Mouse (Mus musculus) ovary, postnatal 14 days (tissue): ENCODE data around the gene Ypel5.

Experiments
- DNase-seq: peaks from one replicate; pipeline ENCODE4 v3.0.0; 2022; ENCODE audit warnings: low spot score

Ypel5 gene

DNA sequence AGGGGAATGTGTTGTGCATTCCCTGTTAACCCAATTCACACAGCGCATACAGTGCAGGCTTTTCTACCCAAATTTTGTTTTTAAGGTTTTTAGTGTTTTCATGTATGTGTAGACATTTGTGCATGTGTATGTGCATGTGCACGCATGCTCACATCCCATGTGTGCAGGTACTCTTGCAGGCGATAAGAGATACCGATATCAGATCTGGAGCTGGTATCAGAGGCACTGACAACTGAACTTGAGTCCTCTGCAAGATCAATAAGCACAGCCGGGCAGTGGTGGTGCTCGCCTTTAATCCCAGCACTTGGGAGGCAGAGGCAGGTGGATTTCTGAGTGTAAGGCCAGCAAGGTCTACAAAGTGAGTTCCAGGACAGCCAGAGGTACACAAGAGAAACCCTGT lies 8.1 kb downstream of the Ypel5 start:
- no peak for DNase-seq

DNA sequence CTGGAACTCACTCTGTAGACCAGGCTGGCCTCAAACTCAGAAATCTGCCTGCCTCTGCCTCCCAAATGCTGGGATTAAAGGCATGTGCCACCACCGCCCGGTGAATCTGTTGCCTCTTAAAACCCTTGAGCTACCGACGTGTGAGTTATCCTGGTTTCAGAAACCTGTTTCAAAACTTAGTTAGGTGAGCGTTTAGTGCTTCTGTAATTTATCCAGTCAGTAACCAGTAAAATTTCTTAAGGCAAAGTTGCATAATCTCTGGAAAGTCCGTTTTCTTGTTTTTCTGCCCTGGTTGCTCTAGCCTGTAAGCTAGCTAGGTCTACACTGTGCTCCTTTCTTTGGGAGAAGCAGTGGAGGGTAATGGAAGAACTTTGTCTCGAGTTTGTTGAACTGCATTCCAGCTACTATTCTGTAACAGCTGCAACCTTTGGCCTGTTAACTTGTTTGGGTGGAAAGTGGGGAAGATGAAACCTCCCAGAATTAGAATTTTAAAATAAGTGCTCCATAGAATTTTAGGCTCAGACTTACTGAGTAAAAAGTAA lies 8.8 kb downstream of the Ypel5 start:
- DNase-seq, result no peak

DNA sequence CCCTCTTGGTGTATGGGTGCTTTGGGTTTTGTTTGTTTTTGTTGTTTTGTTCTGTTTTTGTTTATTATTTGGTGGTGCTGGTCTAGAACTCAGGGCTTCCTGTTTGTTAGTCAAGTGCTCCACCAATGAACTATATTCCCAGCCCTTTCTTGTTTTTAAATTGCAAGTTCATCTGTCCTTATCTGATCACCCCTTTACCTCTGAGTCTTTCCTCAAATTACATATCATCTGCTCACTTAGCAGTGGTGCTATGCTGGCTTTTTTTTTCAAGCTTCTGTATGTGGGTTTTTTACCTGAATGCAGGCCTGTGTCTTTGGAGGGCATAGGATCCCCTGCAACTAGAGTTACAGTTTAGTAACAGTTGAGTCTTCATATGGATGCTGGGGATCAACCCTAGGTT lies 9.3 kb downstream of the Ypel5 start:
- DNase-seq, result no peak

DNA sequence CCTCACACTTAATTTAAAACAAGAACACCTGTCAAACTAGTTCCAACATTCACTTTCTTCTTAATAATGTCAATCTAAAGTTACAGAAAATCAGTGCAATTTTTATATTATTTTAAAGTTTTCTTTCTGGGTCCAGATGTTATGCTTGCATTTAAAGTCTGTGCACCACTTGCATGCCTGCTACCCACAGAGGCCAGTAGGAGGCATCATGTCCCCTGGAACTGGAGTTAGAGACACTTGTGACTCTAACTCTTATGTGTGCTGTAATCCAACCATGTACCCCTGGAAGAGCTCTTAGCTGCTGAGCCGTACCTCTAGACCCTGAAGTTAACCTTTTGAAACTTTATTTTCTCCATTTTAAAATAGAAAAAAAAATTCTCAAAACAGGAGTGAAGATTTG lies 19.0 kb downstream of the Ypel5 start:
- DNase-seq, result no peak

DNA sequence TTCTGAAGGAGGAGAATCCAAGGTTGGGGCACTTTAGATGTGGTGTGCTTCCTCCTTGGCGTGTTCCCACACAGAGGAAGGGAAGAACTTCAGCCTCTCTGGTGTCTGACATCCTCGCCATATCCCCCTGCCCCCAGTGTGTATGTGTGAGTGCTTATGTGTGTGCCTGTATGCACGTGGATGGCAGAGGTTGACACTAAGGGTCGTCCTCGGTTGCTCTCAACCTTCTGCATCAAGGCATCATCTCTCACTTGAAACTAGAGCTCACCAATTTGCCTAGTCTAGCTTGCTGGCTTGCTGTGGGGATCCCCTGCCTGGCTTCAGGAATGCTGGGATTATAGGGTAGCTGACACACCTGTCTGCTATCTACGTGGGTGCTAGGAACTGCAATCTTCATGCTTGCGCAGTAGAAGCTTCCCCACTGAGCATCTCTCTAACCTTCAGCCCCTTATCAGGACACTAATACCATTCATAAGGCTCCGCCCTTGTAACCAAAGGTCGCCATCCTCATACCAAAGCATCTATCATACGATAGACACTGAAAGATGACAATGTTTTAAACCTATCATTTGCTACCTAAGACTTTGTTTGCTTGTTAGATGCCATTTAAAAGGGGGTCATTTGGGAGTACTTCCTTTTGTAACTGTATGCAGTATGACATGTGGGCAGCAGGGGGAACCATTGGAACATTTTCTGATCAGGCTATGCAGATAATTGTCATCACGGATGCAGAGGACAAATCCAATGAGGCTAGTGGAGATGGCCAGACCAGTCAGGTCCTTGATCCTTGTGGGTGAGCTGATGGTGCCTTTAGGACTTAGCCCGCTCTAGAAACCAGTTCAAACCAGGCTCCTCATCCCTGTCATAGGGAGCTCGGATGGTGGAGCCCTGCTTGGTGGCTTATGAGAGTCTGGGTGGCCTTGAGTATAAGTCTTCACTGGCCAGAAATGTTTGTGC lies 21.7 kb downstream of the Ypel5 start:
- peak; percentile 55 for DNase-seq

DNA sequence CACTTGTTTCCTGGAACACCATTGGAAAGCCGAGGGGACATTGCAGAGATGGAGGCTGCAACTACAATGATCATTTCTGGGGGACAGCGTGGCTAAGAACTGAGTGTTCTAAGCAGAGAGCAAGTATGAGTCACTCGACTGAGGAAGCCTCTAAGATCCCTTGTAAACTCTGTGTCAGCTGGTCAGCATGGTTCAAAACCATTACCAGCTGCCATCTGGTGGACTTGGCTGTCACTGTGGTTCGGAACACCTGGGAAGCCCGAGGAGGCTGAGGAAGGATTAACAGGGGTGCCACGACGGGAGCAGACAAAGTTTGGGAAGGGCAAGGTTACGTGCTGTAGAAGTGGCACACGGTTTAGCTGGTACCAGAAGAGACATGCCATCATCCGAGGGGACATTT lies 27.0 kb downstream of the Ypel5 start:
- DNase-seq, result no peak

DNA sequence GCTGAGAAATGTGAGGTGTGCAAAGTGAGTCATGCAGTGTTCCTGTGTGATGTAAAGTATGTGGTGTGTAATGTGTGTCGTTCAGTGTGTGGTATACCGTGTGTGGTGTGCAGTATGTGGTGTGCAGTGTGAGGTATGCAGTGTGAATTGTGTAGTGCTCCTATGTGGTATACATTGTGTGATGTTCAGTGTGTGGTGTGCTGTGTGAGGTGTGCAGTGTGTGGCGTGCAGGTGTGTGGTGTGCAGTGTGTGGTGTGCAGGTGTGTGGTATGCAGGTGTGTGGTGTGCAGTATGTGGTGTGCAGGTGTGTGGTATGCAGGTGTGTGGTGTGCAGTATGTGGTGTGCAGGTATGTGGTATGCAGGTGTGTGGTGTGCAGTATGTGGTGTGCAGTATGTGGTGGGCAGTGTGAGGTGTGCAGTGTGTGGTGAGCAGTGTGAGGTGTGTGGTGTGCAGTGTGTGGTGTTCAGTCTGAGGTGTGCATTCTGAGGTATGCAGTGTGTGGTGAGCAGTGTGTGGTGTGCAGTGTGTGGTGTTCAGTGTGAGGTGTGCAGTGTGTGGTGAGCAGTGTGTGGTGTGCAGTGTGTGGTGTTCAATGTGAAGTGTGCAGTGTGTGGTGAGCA lies 30.5 kb downstream of the Ypel5 start:
- no peak for DNase-seq

DNA sequence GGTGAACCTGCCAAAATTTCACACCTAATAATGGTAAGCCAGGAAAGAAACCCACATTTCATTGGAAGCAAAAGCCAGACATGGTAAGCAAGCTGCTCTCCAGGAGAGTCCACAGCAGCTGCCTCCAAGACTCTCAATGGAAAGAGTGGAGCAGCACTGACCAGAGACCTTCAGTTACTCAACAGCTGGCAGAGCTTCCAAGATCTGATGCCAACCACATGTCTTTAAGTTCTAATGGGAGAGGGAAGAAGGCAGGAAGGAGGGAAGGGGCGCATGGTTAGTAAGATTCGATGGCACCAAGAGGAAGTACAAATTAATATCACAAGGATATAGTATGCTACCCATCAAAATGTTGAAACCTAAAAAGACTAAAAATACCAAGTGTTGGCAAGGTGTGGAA lies 31.9 kb downstream of the Ypel5 start:
- DNase-seq, result no peak

DNA sequence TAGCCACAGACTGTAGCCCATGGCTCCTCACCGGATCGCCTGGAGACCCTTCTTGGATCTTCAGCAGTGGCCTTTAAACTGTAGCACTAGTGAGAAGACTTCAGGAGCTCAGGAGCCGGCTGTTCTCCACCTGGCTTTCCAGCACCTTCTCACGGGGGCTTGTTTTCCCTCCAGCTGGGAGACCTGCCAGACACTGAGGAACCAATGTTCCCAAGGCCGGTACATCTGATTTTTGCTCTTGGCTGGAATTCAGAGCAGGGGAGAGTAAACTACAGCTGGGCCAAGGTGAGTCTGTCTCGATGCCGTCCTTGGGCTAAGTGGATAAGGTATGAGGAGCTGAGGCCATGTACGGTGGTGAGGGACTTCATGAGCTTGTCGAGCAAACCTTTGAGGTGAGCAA lies 42.7 kb downstream of the Ypel5 start:
- DNase-seq, result no peak

DNA sequence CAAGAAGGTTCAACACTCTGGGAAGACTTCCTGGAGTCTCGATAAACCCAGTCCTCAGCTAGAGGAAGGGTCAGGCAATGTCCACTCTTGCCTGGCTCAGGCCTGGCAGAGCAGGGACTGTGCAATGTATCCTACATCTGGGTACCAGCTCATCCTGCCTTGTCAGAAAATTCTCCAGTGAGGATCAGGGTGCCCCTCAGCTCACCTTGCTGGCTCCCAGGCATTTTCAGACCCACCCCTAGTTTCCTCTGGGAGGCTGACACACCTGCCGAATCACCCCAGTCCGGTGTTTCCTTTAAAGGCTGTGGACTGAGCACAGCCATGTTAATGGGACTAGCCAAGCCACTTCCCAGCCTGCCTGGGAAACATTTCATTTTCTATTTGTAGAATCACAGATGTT lies 43.9 kb downstream of the Ypel5 start:
- no peak for DNase-seq

DNA sequence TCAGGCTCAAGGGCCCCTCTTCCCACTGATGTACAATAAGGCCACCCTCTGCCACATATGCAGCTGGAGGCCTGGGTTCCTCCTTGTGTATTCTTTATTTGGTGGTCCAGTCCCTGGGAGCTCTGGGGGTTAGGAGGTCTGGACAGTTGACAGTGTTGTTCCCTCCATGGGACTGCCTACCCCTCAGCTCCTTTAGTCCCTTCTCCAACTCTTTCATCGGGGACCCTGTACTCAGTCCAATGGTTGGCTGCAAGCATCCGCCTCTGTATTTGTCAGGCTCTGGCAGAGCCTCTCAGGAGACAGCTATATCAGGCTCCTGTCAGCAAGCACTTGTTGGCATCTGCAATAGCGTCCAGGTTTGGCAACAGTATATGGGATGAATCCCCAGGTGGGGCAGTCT lies 44.8 kb downstream of the Ypel5 start:
- DNase-seq, result no peak

DNA sequence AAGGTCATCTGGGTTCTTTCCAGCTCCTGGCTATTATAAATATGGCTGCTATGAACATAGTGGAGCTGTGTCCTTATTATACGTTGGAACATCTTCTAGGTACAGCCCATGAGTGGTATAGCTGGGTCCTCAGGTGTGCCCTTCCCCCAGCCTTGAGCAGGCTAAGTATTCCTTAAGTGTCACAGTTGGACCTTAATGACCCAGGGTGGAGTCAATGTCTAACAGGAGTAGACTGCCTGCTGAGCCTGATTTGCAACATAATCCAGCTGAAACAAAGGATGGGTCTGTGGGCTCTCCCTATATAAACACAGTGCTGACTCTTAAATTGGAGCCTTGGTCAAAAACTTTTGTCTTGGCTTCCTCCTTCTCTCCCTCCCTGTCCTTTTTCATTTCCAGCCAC lies 45.6 kb downstream of the Ypel5 start:
- no peak for DNase-seq

DNA sequence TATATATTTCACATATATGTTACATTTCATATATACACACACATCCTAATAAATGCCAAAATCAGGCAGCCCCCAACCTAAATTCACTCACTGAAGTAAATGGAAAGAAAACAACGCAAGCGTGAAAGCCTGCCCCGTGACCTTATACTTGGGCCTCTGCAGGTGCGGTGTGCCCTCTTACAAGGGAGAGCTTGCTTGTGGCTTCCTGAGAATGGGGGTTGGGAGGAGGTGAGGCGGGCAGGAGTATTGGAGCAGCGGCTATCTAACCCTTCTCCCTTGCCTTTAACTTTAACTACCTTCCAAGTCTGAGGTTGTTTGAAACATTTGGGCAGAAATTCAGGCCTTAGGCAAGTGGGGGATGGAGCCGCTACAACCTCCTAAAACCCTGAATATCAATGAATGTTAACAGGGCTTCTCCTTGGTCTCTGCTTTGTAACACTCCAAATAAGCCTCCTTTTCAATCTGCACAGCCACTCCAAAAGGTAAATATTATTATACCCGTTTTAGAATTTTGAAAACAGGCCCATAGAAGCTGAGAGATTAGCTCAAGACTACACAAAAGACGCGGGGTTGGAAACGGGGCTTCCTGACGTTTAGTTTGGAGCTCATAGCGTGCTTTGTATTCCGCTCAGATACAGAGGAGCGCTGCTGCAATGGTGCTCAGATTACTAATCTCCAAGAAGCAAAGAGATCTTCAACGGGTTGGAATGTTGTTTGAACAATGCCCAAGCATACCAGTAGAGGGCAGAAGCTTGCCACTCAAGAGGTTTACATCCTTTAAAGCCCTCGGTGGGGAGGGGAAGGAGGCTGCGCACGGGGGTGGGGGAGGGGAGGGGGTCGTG lies 53.5 kb downstream of the Ypel5 start:
- DNase-seq, result peak; percentile 52

DNA sequence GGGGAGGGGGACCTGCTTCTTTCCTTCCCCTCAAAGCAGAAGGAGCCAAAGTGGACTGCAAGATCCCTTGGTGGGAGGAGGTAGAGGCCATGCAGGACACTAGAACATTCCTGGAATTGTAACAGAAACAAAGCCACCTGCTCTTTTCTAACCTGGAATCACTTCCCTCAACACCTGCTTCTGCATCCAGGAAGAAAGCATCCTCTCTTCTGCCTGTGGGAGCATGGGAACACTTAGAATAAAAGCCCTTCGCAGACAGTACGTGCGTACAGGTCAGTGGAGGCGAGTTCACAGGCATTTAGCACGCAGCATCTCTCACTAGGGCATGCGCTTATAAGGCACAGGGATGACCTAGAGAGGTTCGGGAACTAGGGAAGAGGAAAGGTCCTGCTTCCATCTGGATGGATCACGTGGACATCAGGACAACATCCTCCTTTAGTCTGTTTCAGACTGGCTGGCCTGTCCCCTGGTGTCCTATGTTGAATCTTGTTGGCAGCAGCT lies 54.2 kb downstream of the Ypel5 start:
- DNase-seq, result no peak

DNA sequence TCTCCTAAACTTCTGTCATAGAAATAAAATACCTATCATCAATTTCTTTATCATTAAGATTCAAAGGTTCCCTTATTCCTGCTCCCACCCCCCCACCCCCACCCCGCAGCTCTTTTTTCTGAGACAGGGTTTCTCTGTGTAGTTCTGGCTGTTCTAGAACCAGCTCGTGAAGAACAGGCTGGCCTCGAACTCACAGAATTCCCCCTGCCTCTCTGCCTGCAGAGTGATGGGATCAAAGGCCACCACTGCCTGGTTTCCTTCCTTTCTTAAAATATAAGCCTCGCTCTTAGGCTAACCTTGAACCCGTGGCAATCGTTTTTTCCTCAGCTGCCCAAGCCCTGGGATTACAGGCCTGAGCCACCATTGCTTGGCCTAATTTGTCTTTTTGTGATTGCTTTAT lies 55.3 kb downstream of the Ypel5 start:
- DNase-seq, result no peak

DNA sequence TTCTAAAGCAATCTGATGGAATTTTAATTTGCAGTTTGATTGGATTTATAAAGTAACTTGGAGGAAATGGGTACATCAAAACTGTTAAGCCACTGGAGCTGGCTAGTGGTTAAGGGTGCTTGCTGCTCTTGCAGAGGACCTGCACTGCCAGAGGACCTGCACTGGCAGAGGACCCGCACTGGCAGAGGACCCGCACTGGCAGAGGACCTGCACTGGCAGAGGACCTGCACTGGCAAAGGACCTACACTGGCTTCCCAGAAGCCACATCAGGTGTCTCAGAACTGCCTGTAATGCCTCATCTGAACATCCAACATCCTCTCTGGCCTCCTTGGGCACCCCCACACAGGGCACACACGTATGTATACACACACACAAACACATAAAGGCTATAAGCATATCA lies 59.3 kb downstream of the Ypel5 start:
- no peak for DNase-seq

DNA sequence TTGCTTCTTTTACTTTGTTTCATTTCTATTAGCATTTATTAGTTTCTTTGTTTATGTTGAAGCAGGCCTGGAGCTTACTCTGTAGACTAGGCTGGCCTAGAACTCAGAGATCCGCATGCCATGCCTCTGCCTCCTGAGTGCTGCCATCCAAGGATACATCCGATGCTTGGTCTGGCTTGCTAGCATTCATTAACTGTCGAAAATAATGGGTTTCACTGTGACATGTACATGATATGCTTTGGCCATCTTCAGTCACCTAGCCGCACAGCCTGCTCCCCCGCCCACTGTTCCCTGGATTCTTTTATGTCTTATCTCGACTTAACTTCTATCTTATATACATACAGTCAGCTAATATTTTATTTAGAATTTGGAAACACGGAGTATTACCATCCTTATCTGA lies 60.8 kb downstream of the Ypel5 start:
- DNase-seq, result no peak

DNA sequence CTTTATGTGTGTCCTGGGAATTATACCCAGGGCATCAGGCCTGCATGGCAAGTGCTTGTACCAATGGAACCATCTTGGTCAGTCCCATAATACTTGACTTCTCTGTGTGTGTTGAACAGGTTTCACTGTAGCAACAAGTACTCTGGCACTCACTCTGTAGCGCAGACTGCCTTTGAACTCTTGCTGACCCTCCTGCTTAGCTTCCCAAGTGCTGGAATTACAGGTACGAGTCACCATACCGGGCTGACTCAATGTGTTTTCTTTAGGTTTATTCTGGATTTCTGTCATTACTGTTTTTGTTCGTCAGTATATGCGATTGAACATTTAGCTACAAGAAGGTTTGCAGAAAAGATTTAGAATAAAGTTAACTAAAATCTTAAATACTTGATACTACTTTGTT lies 61.7 kb downstream of the Ypel5 start:
- no peak for DNase-seq

DNA sequence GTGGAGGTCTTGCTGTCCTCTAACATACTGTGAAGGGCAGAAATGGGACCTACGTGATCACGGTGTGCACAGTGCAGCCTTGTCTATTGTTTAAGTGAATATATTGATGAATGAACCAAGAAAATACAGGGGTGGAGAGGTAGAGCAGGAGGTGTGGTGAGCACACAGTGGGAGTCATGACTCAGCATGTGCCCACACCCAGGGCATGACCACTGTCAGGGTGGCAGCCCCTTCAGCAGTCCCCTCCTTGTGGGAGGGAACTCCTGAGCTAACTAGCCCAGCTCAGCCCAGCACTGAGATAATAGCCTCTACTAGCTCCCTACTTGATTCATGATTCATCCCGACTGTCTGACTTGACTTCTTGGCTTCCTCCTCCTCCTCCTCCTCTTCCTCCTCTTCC lies 62.5 kb downstream of the Ypel5 start:
- DNase-seq, result no peak
